Mouse (Mus musculus) heart, embryonic 10.5 days (tissue): ENCODE results near the gene Taf3. TPM values are rescaled to one million over a fixed set of nuclear protein-coding genes. Genes with fewer than 3 reads are reported as not detected.
A peak's percentile ranks its signal among the peaks of the same experiment; 100 is the strongest.

Experiments
- DNase-seq: peaks from one replicate; pipeline ENCODE4 v3.0.0-alpha.2; 2017; ENCODE audit warnings: low spot score
- H3K27ac ChIP-seq: fragments of 300-500 bp; sonication (generic); 2 replicates; pipeline ENCODE4 v1.5.1; 2016; ENCODE audit warnings: mild to moderate bottlenecking
- H3K27me3 ChIP-seq: fragments of 300-500 bp; sonication (generic); 2 replicates; pipeline ENCODE4 v1.6.1; 2016; ENCODE audit warnings: mild to moderate bottlenecking; ENCODE audit not compliant: poor library complexity, insufficient read depth, severe bottlenecking
- H3K36me3 ChIP-seq: fragments of 300-500 bp; sonication (generic); 2 replicates; pipeline ENCODE4 v1.6.1; 2016; ENCODE audit warnings: mild to moderate bottlenecking, moderate library complexity
- H3K4me1 ChIP-seq: fragments of 300-500 bp; sonication (generic); 2 replicates; pipeline ENCODE4 v1.6.1; 2016; ENCODE audit warnings: mild to moderate bottlenecking
- H3K4me3 ChIP-seq: fragments of 300-500 bp; sonication (generic); 2 replicates; pipeline ENCODE4 v1.5.1; 2016; ENCODE audit warnings: mild to moderate bottlenecking, moderate library complexity
- H3K9me3 ChIP-seq: fragments of 300-500 bp; sonication (generic); 2 replicates; pipeline ENCODE4 v1.6.1; 2016; ENCODE audit warnings: mild to moderate bottlenecking, moderate library complexity
- WGBS: fragments of 180-500 bp; shearing (Covaris S2); methylation state at CpG from one replicate; pipeline ENCODE4 v1.1.7; 2016; 5-methylcytosine and 5-hydroxymethylcytosine counted together
- polyA plus RNA-seq: library from polyadenylated mRNA; unstranded; fragments of >200 nt; fragmentation: Nextera tagmentation; extraction: Ambion mirVana; gene quantifications from 2 replicates; pipeline ENCODE4 v1.2.1, GENCODE M21; 2016

Gene Taf3
- polyA plus RNA-seq, 1 experiment from 2014 or later: 12.2 TPM

- WGBS: 5% methylated on average over 5 of the region's 5 CpGs
- Histone ChIP-seq H3K27ac (no peak overlapping the region), H3K36me3 (no peaks in the 10 kb centered on the region), H3K27me3 (peaks cover 97% of the 10 kb centered on the region), H3K4me1 (peaks cover 21% of the 10 kb centered on the region), H3K9me3 (no peaks in the 10 kb centered on the region), H3K4me3 (no peak overlapping the region)
- DNase-seq: no peak
These were observed 157.5 kb downstream of the Taf3 start for GRCm38 (mm10) chr2:9890906-9891305.

GRCm38 (mm10) chr2:9890251-9890650 is 158.1 kb downstream of the Taf3 start:
- peak overlapping the region; percentile 55 for H3K4me3 ChIP-seq
- DNase-seq: no peak
- H3K9me3 ChIP-seq: no peaks in the 10 kb centered on the region
- H3K27me3 ChIP-seq: peaks cover 97% of the 10 kb centered on the region
- H3K36me3 ChIP-seq: no peaks in the 10 kb centered on the region
- WGBS: 9% methylated on average over 8 of the region's 8 CpGs
- peaks cover 14% of the 10 kb centered on the region for H3K4me1 ChIP-seq
- no peak overlapping the region for H3K27ac ChIP-seq

GRCm38 (mm10) chr2:9889651-9890183 is 158.7 kb downstream of the Taf3 start, which contains the start of gene Gata3:
TSS of gene Gata3 (minus strand) at chr2:9890034.
- WGBS: 1% methylated on average over 23 of the region's 23 CpGs
- no peaks in the 10 kb centered on the region for H3K36me3 ChIP-seq
- no peak for DNase-seq

GRCm38 (mm10) chr2:9888913-9889650 is 159.3 kb downstream of the Taf3 start, which contains the start of gene 9230102O04Rik:
TSS of gene 9230102O04Rik (minus strand) at chr2:9889540.
- Histone ChIP-seq H3K27ac (no peak within 1 kb of the TSS), H3K27me3 (peaks cover 97% of the 10 kb centered on the region), H3K4me3 (peak within 1 kb of the TSS; percentile 55), H3K9me3 (no peaks in the 10 kb centered on the region), H3K4me1 (peaks cover 19% of the 10 kb centered on the region), H3K36me3 (no peaks in the 10 kb centered on the region)
- 0% methylated on average over 30 of the region's 30 CpGs for WGBS
- DNase-seq: no peak

More at GRCm38 (mm10) chr2:9889651-9890183, 158.7 kb downstream of the Taf3 start, which contains the start of gene Gata3:
- Histone ChIP-seq H3K27me3 (peaks cover 97% of the 10 kb centered on the region), H3K4me1 (peaks cover 14% of the 10 kb centered on the region), H3K9me3 (no peaks in the 10 kb centered on the region), H3K4me3 (peak within 1 kb of the TSS; percentile 55), H3K27ac (no peak within 1 kb of the TSS)

GRCm38 (mm10) chr2:9887636-9888035 is 160.8 kb downstream of the Taf3 start:
- no peaks in the 10 kb centered on the region for H3K36me3 ChIP-seq
- WGBS: under 1% methylated on average over 7 of the region's 7 CpGs
- H3K9me3 ChIP-seq: no peaks in the 10 kb centered on the region
- peaks cover 33% of the 10 kb centered on the region for H3K4me1 ChIP-seq
- H3K4me3 ChIP-seq: no peak overlapping the region
- H3K27ac ChIP-seq: no peak overlapping the region
- no peak for DNase-seq
- peaks cover 97% of the 10 kb centered on the region for H3K27me3 ChIP-seq

GRCm38 (mm10) chr2:9886921-9887610 is 161.3 kb downstream of the Taf3 start:
- H3K4me1 ChIP-seq: peaks cover 39% of the 10 kb centered on the region
- no peaks in the 10 kb centered on the region for H3K9me3 ChIP-seq
- no peak for DNase-seq
- H3K27me3 ChIP-seq: peaks cover 96% of the 10 kb centered on the region
- 3% methylated on average over 7 of the region's 7 CpGs for WGBS
- no peak overlapping the region for H3K27ac ChIP-seq
- H3K36me3 ChIP-seq: no peaks in the 10 kb centered on the region
- no peak overlapping the region for H3K4me3 ChIP-seq

GRCm38 (mm10) chr2:9886031-9886430 is 162.4 kb downstream of the Taf3 start:
- WGBS: 21% methylated on average over 3 of the region's 3 CpGs
- H3K4me3 ChIP-seq: no peak overlapping the region

GRCm38 (mm10) chr2:9885217-9885770 is 163.1 kb downstream of the Taf3 start:
- peaks cover 98% of the 10 kb centered on the region for H3K27me3 ChIP-seq
- no peak overlapping the region for H3K27ac ChIP-seq
- no peak overlapping the region for H3K4me3 ChIP-seq
- peaks cover 52% of the 10 kb centered on the region for H3K4me1 ChIP-seq
- H3K9me3 ChIP-seq: no peaks in the 10 kb centered on the region
- WGBS: 10% methylated on average over 14 of the region's 14 CpGs
- no peaks in the 10 kb centered on the region for H3K36me3 ChIP-seq
- DNase-seq: no peak

More at GRCm38 (mm10) chr2:9886031-9886430, 162.4 kb downstream of the Taf3 start:
- no peak for DNase-seq
- Histone ChIP-seq H3K36me3 (no peaks in the 10 kb centered on the region), H3K27me3 (peaks cover 99% of the 10 kb centered on the region), H3K27ac (no peak overlapping the region), H3K9me3 (no peaks in the 10 kb centered on the region), H3K4me1 (peaks cover 49% of the 10 kb centered on the region)

GRCm38 (mm10) chr2:9884533-9885216 is 163.7 kb downstream of the Taf3 start:
- Histone ChIP-seq H3K27me3 (peaks cover 94% of the 10 kb centered on the region), H3K27ac (no peak overlapping the region), H3K9me3 (no peaks in the 10 kb centered on the region), H3K4me1 (peaks cover 48% of the 10 kb centered on the region), H3K4me3 (peak overlapping the region; percentile 71), H3K36me3 (no peaks in the 10 kb centered on the region)
- no peak for DNase-seq
- WGBS: 8% methylated on average over 15 of the region's 15 CpGs

- Histone ChIP-seq H3K4me3 (peak overlapping the region; percentile 71), H3K36me3 (no peaks in the 10 kb centered on the region), H3K9me3 (no peaks in the 10 kb centered on the region), H3K27me3 (peaks cover 87% of the 10 kb centered on the region), H3K4me1 (peaks cover 41% of the 10 kb centered on the region), H3K27ac (no peak overlapping the region)
- 2% methylated on average over 27 of the region's 27 CpGs for WGBS
- no peak for DNase-seq
These were observed 164.4 kb downstream of the Taf3 start for GRCm38 (mm10) chr2:9883803-9884532.

- peaks cover 82% of the 10 kb centered on the region for H3K27me3 ChIP-seq
- DNase-seq: no peak
- WGBS: under 1% methylated on average over 43 of the region's 43 CpGs
- no peaks in the 10 kb centered on the region for H3K36me3 ChIP-seq
- H3K9me3 ChIP-seq: no peaks in the 10 kb centered on the region
- peaks cover 38% of the 10 kb centered on the region for H3K4me1 ChIP-seq
- H3K4me3 ChIP-seq: peak overlapping the region; percentile 71
- peak overlapping the region; percentile 89 for H3K27ac ChIP-seq
These were observed 165.2 kb downstream of the Taf3 start for GRCm38 (mm10) chr2:9882926-9883802.
